Mouse (Mus musculus) liver, embryonic 14.5 days (tissue): ENCODE measurements at regions not wholly inside any gene's neighbourhood (a gene's known extent, or its start where the extent isn't known, plus 50 kb on each side); places are given as distances from the start of the nearest gene placed in this dataset.
A peak's percentile ranks its signal among the peaks of the same experiment; 100 is the strongest.

ENCODE experiments used
- ATAC-seq: fragments of 200-750 bp; cut with Nextera tagmentation; 2 replicates; pipeline ENCODE4 v1.8.0; 2017; ENCODE audit warnings: moderate number of reproducible peaks, mild to moderate bottlenecking, moderate library complexity; ENCODE audit not compliant: insufficient read depth
- DNase-seq, 3 experiments: peaks; one replicate each; pipeline ENCODE4 v3.0.0-alpha.2; 2012 to 2013; ENCODE audit warnings: low read depth in 3 of 3, low spot score in 3 of 3
- H3K27ac ChIP-seq: fragments of 300-500 bp; sonication (generic); 2 replicates; pipeline ENCODE4 v1.5.1; 2014; ENCODE audit warnings: moderate library complexity, mild to moderate bottlenecking, control low read depth, inconsistent platforms
- H3K27me3 ChIP-seq: fragments of 300-500 bp; sonication (generic); 2 replicates; pipeline ENCODE4 v1.6.1; 2014; ENCODE audit warnings: mild to moderate bottlenecking, low read length, moderate library complexity; ENCODE audit not compliant: control insufficient read depth, insufficient read depth
- H3K36me3 ChIP-seq: fragments of 300-500 bp; sonication (generic); replicated peaks from 2 replicates; pipeline ENCODE4 v1.6.1; 2014; ENCODE audit warnings: low read depth; ENCODE audit not compliant: control insufficient read depth, insufficient read depth
- H3K4me1 ChIP-seq, 2 experiments: fragments of 200-500 bp in 1 of 2; fragments of 300-500 bp in 1 of 2; sonication (generic) in 1 of 2; replicated peaks; 2 replicates each; pipeline ENCODE4 v1.6.1; 2012 to 2014; ENCODE audit warnings: antibody characterized with exemption in 1 of 2, inconsistent platforms in 1 of 2, low read length in 1 of 2; ENCODE audit not compliant: control insufficient read depth in 2 of 2, insufficient read depth in 2 of 2
- H3K4me2 ChIP-seq: fragments of 300-500 bp; sonication (generic); 2 replicates; pipeline ENCODE4 v1.6.1; 2014; ENCODE audit warnings: low read depth, mild to moderate bottlenecking, control low read depth, moderate library complexity
- H3K4me3 ChIP-seq, 2 experiments: fragments of 200-500 bp in 1 of 2; fragments of 300-500 bp in 1 of 2; sonication (generic) in 1 of 2; 2 replicates each; pipeline ENCODE4 v1.5.1; 2012 to 2014; ENCODE audit warnings: low read depth in 2 of 2, low read length in 2 of 2, mild to moderate bottlenecking in 2 of 2, control low read depth in 1 of 2, inconsistent platforms in 1 of 2, moderate library complexity in 1 of 2; ENCODE audit not compliant: insufficient read depth in 1 of 2
- H3K9ac ChIP-seq: fragments of 300-500 bp; sonication (generic); replicated peaks from 2 replicates; pipeline ENCODE4 v1.6.1; 2014; ENCODE audit warnings: mild to moderate bottlenecking, control low read depth, moderate library complexity
- H3K9me3 ChIP-seq: fragments of 300-500 bp; sonication (generic); 2 replicates; pipeline ENCODE4 v1.6.1; 2016; ENCODE audit warnings: low read length, mixed read lengths; ENCODE audit not compliant: control insufficient read depth
- CTCF ChIP-seq: IDR thresholded peaks from 2 replicates; pipeline ENCODE4 v1.5.1; 2016; ENCODE audit warnings: antibody characterized with exemption, low read depth, control low read depth
- EP300 ChIP-seq: IDR thresholded peaks from 2 replicates; pipeline ENCODE4 v1.6.1; 2016; ENCODE audit warnings: antibody characterized with exemption, low read depth
- WGBS: fragments of 180-500 bp; shearing (Covaris S2); extraction: QIAGEN DNeasy Blood & Tissue Kit; methylation state at CpG from one replicate; pipeline ENCODE4 v1.1.7; 2014; ENCODE audit not compliant: insufficient replicate concordance; 5-methylcytosine and 5-hydroxymethylcytosine counted together

GRCm38 (mm10) chr7:36328141-36328540 is 369.8 kb upstream of the Tshz3 start:
- H3K9ac ChIP-seq, result no peak overlapping the region
- no peak for ATAC-seq
- no peak overlapping the region for H3K27ac ChIP-seq
- no peak for DNase-seq
- H3K36me3 ChIP-seq, result no peaks in the 10 kb centered on the region
- TF ChIP-seq EP300 (no peak), CTCF (no peak)
- no peaks in the 10 kb centered on the region for H3K4me1 ChIP-seq
- no peak overlapping the region for H3K4me3 ChIP-seq
- no peaks in the 10 kb centered on the region for H3K9me3 ChIP-seq
- H3K27me3 ChIP-seq, result no peaks in the 10 kb centered on the region
- 49% methylated on average over 2 of the region's 2 CpGs for WGBS
- H3K4me2 ChIP-seq, result no peak overlapping the region

GRCm38 (mm10) chr7:36324035-36324434 is 373.9 kb upstream of the Tshz3 start:
- peaks cover 0 to 2% of the 10 kb centered on the region in 2 experiments; a peak in 1 of 4 replicates for H3K4me1 ChIP-seq
- no peaks in the 10 kb centered on the region for H3K36me3 ChIP-seq
- no peaks in the 10 kb centered on the region for H3K27me3 ChIP-seq
- ATAC-seq, result peak; percentile 48; the same call in 1 of the 2 replicates
- H3K9me3 ChIP-seq, result no peaks in the 10 kb centered on the region
- TF ChIP-seq EP300 (no peak), CTCF (no peak)
- no peak overlapping the region for H3K4me2 ChIP-seq
- DNase-seq, result peak in 1 of 3 experiments; percentile 6
- H3K27ac ChIP-seq, result no peak overlapping the region
- no peak overlapping the region for H3K9ac ChIP-seq
- H3K4me3 ChIP-seq, result no peak overlapping the region
- WGBS, result 52% methylated on average over 1 of the region's 1 CpGs

GRCm38 (mm10) chr7:36322181-36322580 is 375.7 kb upstream of the Tshz3 start:
- 47% methylated on average over 4 of the region's 4 CpGs for WGBS
- no peak for DNase-seq
- Histone ChIP-seq H3K27ac (no peak overlapping the region), H3K4me1 (peaks cover 0 to 2% of the 10 kb centered on the region in 2 experiments; a peak in 1 of 4 replicates), H3K9ac (no peak overlapping the region), H3K27me3 (no peaks in the 10 kb centered on the region), H3K36me3 (no peaks in the 10 kb centered on the region), H3K4me2 (no peak overlapping the region), H3K9me3 (no peaks in the 10 kb centered on the region), H3K4me3 (no peak overlapping the region)
- TF ChIP-seq CTCF, result no peak
- no peak for TF ChIP-seq EP300
- ATAC-seq, result no peak

GRCm38 (mm10) chr7:36317466-36318212 is 380.3 kb upstream of the Tshz3 start:
- no peak for DNase-seq
- 39% methylated on average over 3 of the region's 3 CpGs for WGBS
- no peak overlapping the region for H3K27ac ChIP-seq
- H3K4me2 ChIP-seq, result no peak overlapping the region
- no peaks in the 10 kb centered on the region for H3K4me1 ChIP-seq
- no peak overlapping the region for H3K4me3 ChIP-seq
- no peak overlapping the region for H3K9ac ChIP-seq
- H3K36me3 ChIP-seq, result no peaks in the 10 kb centered on the region
- no peaks in the 10 kb centered on the region for H3K27me3 ChIP-seq
- no peak for TF ChIP-seq CTCF
- TF ChIP-seq EP300, result no peak
- H3K9me3 ChIP-seq, result no peaks in the 10 kb centered on the region
- no peak for ATAC-seq

GRCm38 (mm10) chr7:36313751-36314150 is 384.2 kb upstream of the Tshz3 start:
- no peak overlapping the region for H3K4me3 ChIP-seq
- no peaks in the 10 kb centered on the region for H3K4me1 ChIP-seq
- no peak for TF ChIP-seq CTCF
- TF ChIP-seq EP300, result no peak
- H3K9ac ChIP-seq, result no peak overlapping the region
- no peaks in the 10 kb centered on the region for H3K9me3 ChIP-seq
- no peak overlapping the region for H3K4me2 ChIP-seq
- WGBS, result 49% methylated on average over 1 of the region's 1 CpGs
- H3K27me3 ChIP-seq, result no peaks in the 10 kb centered on the region
- no peak for ATAC-seq
- no peaks in the 10 kb centered on the region for H3K36me3 ChIP-seq
- H3K27ac ChIP-seq, result no peak overlapping the region
- no peak for DNase-seq
